Mouse (Mus musculus) MEL (cell line): ENCODE measurements around the gene Tsc22d2. TPM values are rescaled to one million over a fixed set of nuclear protein-coding genes. Genes with fewer than 3 reads are reported as not detected.

ENCODE experiments used
- DNase-seq: peaks from one replicate; pipeline ENCODE4 v3.0.0; 2011; ENCODE audit warnings: low read depth, low spot score
- H3K27ac ChIP-seq: 2 replicates; pipeline ENCODE4 v1.5.1; 2012; ENCODE audit warnings: low read depth, mild to moderate bottlenecking, control low read depth, low read length, moderate library complexity; ENCODE audit not compliant: control insufficient read depth
- H3K27me3 ChIP-seq, 2 experiments: fragments of 150-350 bp in 1 of 2; sonication (generic) in 1 of 2; 2 replicates each; pipeline ENCODE4 v1.6.1; 2012; ENCODE audit warnings: low read length in 2 of 2, mild to moderate bottlenecking in 2 of 2, improper control_type of control experiment in 1 of 2, moderate library complexity in 1 of 2; ENCODE audit not compliant: insufficient read depth in 2 of 2, control insufficient read depth in 1 of 2
- H3K36me3 ChIP-seq, 2 experiments: 2 replicates each; pipeline ENCODE4 v1.6.1; 2012 to 2014; ENCODE audit warnings: low read length in 2 of 2, improper control_type of control experiment in 1 of 2, inconsistent platforms in 1 of 2, mild to moderate bottlenecking in 1 of 2; ENCODE audit not compliant: insufficient read depth in 2 of 2, control insufficient read depth in 1 of 2
- H3K4me1 ChIP-seq, 2 experiments: fragments of 150-350 bp in 1 of 2; sonication (generic) in 1 of 2; 2 replicates each; pipeline ENCODE4 v1.6.1; 2012; ENCODE audit warnings: low read length in 2 of 2, improper control_type of control experiment in 1 of 2, mild to moderate bottlenecking in 1 of 2; ENCODE audit not compliant: insufficient read depth in 2 of 2, control insufficient read depth in 1 of 2
- H3K4me3 ChIP-seq, 2 experiments: fragments of 150-350 bp in 1 of 2; sonication (generic) in 1 of 2; 2 replicates each; pipeline ENCODE4 v1.5.1; 2012; ENCODE audit warnings: low read depth in 2 of 2, low read length in 2 of 2, mild to moderate bottlenecking in 2 of 2, moderate library complexity in 2 of 2, control low read depth in 1 of 2, improper control_type of control experiment in 1 of 2; ENCODE audit not compliant: control insufficient read depth in 1 of 2, insufficient read depth in 1 of 2
- H3K79me2 ChIP-seq: 2 replicates; pipeline ENCODE4 v1.6.1; 2012; ENCODE audit warnings: mild to moderate bottlenecking, low read length, moderate library complexity; ENCODE audit not compliant: control insufficient read depth, poor library complexity, insufficient read depth
- H3K9ac ChIP-seq: 2 replicates; pipeline ENCODE4 v1.6.1; 2012; ENCODE audit warnings: low read depth, mild to moderate bottlenecking, control low read depth, low read length, moderate library complexity; ENCODE audit not compliant: control insufficient read depth, poor library complexity, severe bottlenecking
- H3K9me3 ChIP-seq: fragments of 150-350 bp; sonication (generic); replicated peaks from 2 replicates; pipeline ENCODE4 v1.6.1; 2012; ENCODE audit warnings: mild to moderate bottlenecking, low read length, improper control_type of control experiment, moderate library complexity; ENCODE audit not compliant: insufficient read depth
- CTCF ChIP-seq, 3 experiments: IDR thresholded peaks in 2 of 3; conservative IDR thresholded peaks in 1 of 3; 2 replicates each; pipeline ENCODE4 v1.5.1; 2011 to 2012; ENCODE audit warnings: low read length in 3 of 3, low read depth in 2 of 3, mild to moderate bottlenecking in 2 of 3, improper control_type of control experiment in 1 of 3, inconsistent platforms in 1 of 3, mixed read lengths in 1 of 3, moderate library complexity in 1 of 3; ENCODE audit not compliant: control insufficient read depth in 1 of 3, insufficient read depth in 1 of 3, poor library complexity in 1 of 3, severe bottlenecking in 1 of 3
- EP300 ChIP-seq, 2 experiments: IDR thresholded peaks; 2 replicates each; pipeline ENCODE4 v1.6.1; 2011; ENCODE audit warnings: improper control_type of control experiment in 2 of 2, low read length in 2 of 2, low read depth in 1 of 2, mild to moderate bottlenecking in 1 of 2
- ETS1 ChIP-seq: IDR thresholded peaks from 2 replicates; pipeline ENCODE4 v1.6.1; 2012; ENCODE audit warnings: low read depth, mild to moderate bottlenecking, inconsistent platforms, low read length, improper control_type of control experiment, moderate library complexity
- JUND ChIP-seq: IDR thresholded peaks from 2 replicates; pipeline ENCODE4 v1.6.1; 2011; ENCODE audit warnings: low read depth, mild to moderate bottlenecking, improper control_type of control experiment, low read length
- MAX ChIP-seq: IDR thresholded peaks from 2 replicates; pipeline ENCODE4 v1.6.1; 2011; ENCODE audit warnings: low read length, improper control_type of control experiment
- MAZ ChIP-seq: IDR thresholded peaks from 2 replicates; pipeline ENCODE4 v1.6.1; 2012; ENCODE audit warnings: low read depth, mild to moderate bottlenecking, inconsistent platforms, low read length, improper control_type of control experiment
- MEF2A ChIP-seq: IDR thresholded peaks from 2 replicates; pipeline ENCODE4 v1.6.1; 2014; ENCODE audit warnings: low read depth, mild to moderate bottlenecking, inconsistent platforms, low read length, improper control_type of control experiment; ENCODE audit not compliant: poor library complexity, insufficient replicate concordance, severe bottlenecking; ENCODE audit errors: extremely low read depth
- MXI1 ChIP-seq: IDR thresholded peaks from 2 replicates; pipeline ENCODE4 v1.6.1; 2011; ENCODE audit warnings: mild to moderate bottlenecking, low read depth, low read length, improper control_type of control experiment
- MYC ChIP-seq: IDR thresholded peaks from 2 replicates; pipeline ENCODE4 v1.6.1; 2011; ENCODE audit warnings: low read depth, mild to moderate bottlenecking, low read length, improper control_type of control experiment, moderate library complexity
- NELFE ChIP-seq: IDR thresholded peaks from 2 replicates; pipeline ENCODE4 v1.6.1; 2011; ENCODE audit warnings: low read depth, low read length, improper control_type of control experiment
- POLR2AphosphoS2 ChIP-seq: IDR thresholded peaks from 2 replicates; pipeline ENCODE4 v1.6.1; 2011; ENCODE audit warnings: low read length, improper control_type of control experiment
- RAD21 ChIP-seq: IDR thresholded peaks from 2 replicates; pipeline ENCODE4 v1.6.1; 2011; ENCODE audit warnings: mild to moderate bottlenecking, low read depth, low read length, improper control_type of control experiment
- RCOR1 ChIP-seq: IDR thresholded peaks from 2 replicates; pipeline ENCODE4 v1.6.1; 2012; ENCODE audit warnings: low read depth, mild to moderate bottlenecking, inconsistent platforms, low read length, improper control_type of control experiment
- SIN3A ChIP-seq: IDR thresholded peaks from 2 replicates; pipeline ENCODE4 v1.6.1; 2012; ENCODE audit warnings: low read length, improper control_type of control experiment, inconsistent platforms
- TAL1 ChIP-seq: IDR thresholded peaks from 2 replicates; pipeline ENCODE4 v1.6.1; 2012; ENCODE audit warnings: mild to moderate bottlenecking, inconsistent platforms, low read length, moderate library complexity, mixed read lengths
- UBTF ChIP-seq: IDR thresholded peaks from 2 replicates; pipeline ENCODE4 v1.6.1; 2012; ENCODE audit warnings: low read depth, mild to moderate bottlenecking, inconsistent platforms, low read length, improper control_type of control experiment, moderate library complexity, borderline replicate concordance; ENCODE audit not compliant: insufficient read depth
- USF1 ChIP-seq: IDR thresholded peaks from 2 replicates; pipeline ENCODE4 v1.6.1; 2014; ENCODE audit warnings: low read depth, mild to moderate bottlenecking, inconsistent platforms, low read length, improper control_type of control experiment, moderate library complexity
- USF2 ChIP-seq, 2 experiments: IDR thresholded peaks; 2 replicates each; pipeline ENCODE4 v1.6.1; 2011 to 2012; ENCODE audit warnings: improper control_type of control experiment in 2 of 2, low read length in 2 of 2, borderline replicate concordance in 1 of 2, inconsistent platforms in 1 of 2, low read depth in 1 of 2, mild to moderate bottlenecking in 1 of 2; ENCODE audit not compliant: insufficient read depth in 1 of 2
- polyA plus RNA-seq, 2 experiments: library from polyadenylated mRNA; stranded (reverse) in 1 of 2; unstranded in 1 of 2; fragments of >175 nt in 1 of 2; fragments of >200 nt in 1 of 2; gene quantifications; 2 replicates each; pipeline versions ENCODE4 v1.2.1 to v1.2.4; 2012; ENCODE audit warnings: low replicate concordance in 2 of 2, low read depth in 1 of 2; ENCODE audit not compliant: insufficient read length in 2 of 2, insufficient read depth in 1 of 2, missing spikeins in 1 of 2
- total RNA-seq: library from RNA; depleted of rRNA; stranded (reverse); fragments of 300-350 nt; gene quantifications from 2 replicates; pipeline ENCODE4 v1.2.3, GENCODE M21; 2012

Gene Tsc22d2
- total and polyA plus RNA-seq, 3 experiments, result 10.7 to 13.3 TPM; not detected in 1

- peaks cover 0 to 3% of the 10 kb centered on the region in 2 experiments; a peak in 2 of 4 replicates for H3K4me1 ChIP-seq
- H3K79me2 ChIP-seq, result peaks cover 45% of the 10 kb centered on the region
- peak; percentile 21; the same call in 1 of the 2 replicates for TF ChIP-seq ETS1
- TF ChIP-seq RAD21, result peak; percentile 36
- TF ChIP-seq MYC, result no peak
- no peak for TF ChIP-seq TAL1
- TF ChIP-seq SIN3A, result peak; percentile 74
- TF ChIP-seq CTCF (IDR thresholded peaks at IDR 0.05 in 2 of 3, conservative IDR thresholded peaks at IDR 0.05 in 1 of 3; ENCODE audit: control insufficient read depth in 1 of 3, insufficient read depth in 1 of 3, low read depth in 2 of 3, low read length in 3 of 3, poor library complexity in 1 of 3, severe bottlenecking in 1 of 3), result peak in 2 of 3 experiments; percentile 47 to 51; a peak in 3 of 6 replicates
- no peak for TF ChIP-seq USF2 (IDR thresholded peaks at IDR 0.05; ENCODE audit: borderline replicate concordance in 1 of 2, insufficient read depth in 1 of 2, low read depth in 1 of 2, low read length in 2 of 2)
- TF ChIP-seq RCOR1, result 0 out of 2 replicates have a peak, but pooled peaks have one; percentile 11
- TF ChIP-seq MAZ, result 0 out of 2 replicates have a peak, but pooled peaks have one; percentile 50
- DNase-seq, result peak; percentile 82
- H3K4me3 ChIP-seq, result peak overlapping the region; percentile 68 to 98
- H3K27me3 ChIP-seq, result no peaks in the 10 kb centered on the region
- H3K9ac ChIP-seq, result peak overlapping the region; percentile 99
- H3K27ac ChIP-seq, result peak overlapping the region; percentile 98
- peaks cover 0 to 7% of the 10 kb centered on the region in 2 experiments; a peak in 3 of 4 replicates for H3K36me3 ChIP-seq
- no peaks in the 10 kb centered on the region for H3K9me3 ChIP-seq
These were observed 1.6 kb downstream of the Tsc22d2 start for GRCm38 (mm10) chr3:58415884-58416725.

GRCm38 (mm10) chr3:58416726-58417437, 2.4 kb downstream of the Tsc22d2 start:
- TF ChIP-seq UBTF (peak; percentile 12; the same call in 1 of the 2 replicates), MEF2A (no peak), MAX (peak; percentile 43; the same call in 1 of the 2 replicates), USF1 (0 out of 2 replicates have a peak, but pooled peaks have one; percentile 7), MYC (no peak), NELFE (no peak), JUND (no peak), EP300 (IDR thresholded peaks at IDR 0.05; ENCODE audit: low read depth in 1 of 2, low read length in 2 of 2) (no peak), TAL1 (no peak), POLR2AphosphoS2 (no peak), MXI1 (peak; percentile 94)
- Histone ChIP-seq H3K36me3 (peaks cover 0 to 10% of the 10 kb centered on the region in 2 experiments; a peak in 3 of 4 replicates), H3K4me1 (peaks cover 0 to 5% of the 10 kb centered on the region in 2 experiments; a peak in 2 of 4 replicates), H3K79me2 (peaks cover 45% of the 10 kb centered on the region), H3K27me3 (no peaks in the 10 kb centered on the region), H3K27ac (peak overlapping the region; percentile 15), H3K9me3 (no peaks in the 10 kb centered on the region), H3K9ac (peak overlapping the region; percentile 99), H3K4me3 (peak overlapping the region; percentile 68 to 98)
- peak; percentile 70 for DNase-seq
